Mouse (Mus musculus) neural tube, embryonic 11.5 days (tissue): ENCODE measurements around the gene Cmtr1. TPM values are rescaled to one million over a fixed set of nuclear protein-coding genes. Genes with fewer than 3 reads are reported as not detected.
"Not testable (repeated sequence)": the region's sequence is repeated elsewhere in the genome, so short reads cannot be mapped to it uniquely, and the experiment has no call there.

ENCODE experiments used
- ATAC-seq: fragments of 200-750 bp; cut with Nextera tagmentation; 2 replicates; pipeline ENCODE4 v1.8.0; 2017; ENCODE audit warnings: moderate number of reproducible peaks, mild to moderate bottlenecking, moderate TSS enrichment, moderate library complexity; ENCODE audit not compliant: insufficient read depth, low FRiP score, low TSS enrichment
- DNase-seq: peaks from one replicate; pipeline ENCODE4 v3.0.0-alpha.2; 2015; ENCODE audit warnings: low spot score
- H3K27ac ChIP-seq: fragments of 300-500 bp; sonication (generic); 2 replicates; pipeline ENCODE4 v1.5.1; 2014; ENCODE audit warnings: low read depth, mild to moderate bottlenecking, low read length
- H3K27me3 ChIP-seq: fragments of 300-500 bp; sonication (generic); 2 replicates; pipeline ENCODE4 v1.6.1; 2014; ENCODE audit warnings: mild to moderate bottlenecking, low read length, mixed read lengths; ENCODE audit not compliant: control insufficient read depth, insufficient read depth
- H3K36me3 ChIP-seq: fragments of 300-500 bp; sonication (generic); 2 replicates; pipeline ENCODE4 v1.6.1; 2014; ENCODE audit warnings: mild to moderate bottlenecking, low read length, moderate library complexity, mixed read lengths; ENCODE audit not compliant: control insufficient read depth, insufficient read depth
- H3K4me1 ChIP-seq: fragments of 300-500 bp; sonication (generic); 2 replicates; pipeline ENCODE4 v1.6.1; 2014; ENCODE audit warnings: low read length, mixed read lengths; ENCODE audit not compliant: control insufficient read depth, insufficient read depth
- H3K4me2 ChIP-seq: fragments of 300-500 bp; sonication (generic); 2 replicates; pipeline ENCODE4 v1.6.1; 2014; ENCODE audit warnings: low read depth, mild to moderate bottlenecking, moderate library complexity
- H3K4me3 ChIP-seq: fragments of 300-500 bp; sonication (generic); 2 replicates; pipeline ENCODE4 v1.5.1; 2014; ENCODE audit warnings: low read depth, low read length
- H3K9ac ChIP-seq: fragments of 300-500 bp; sonication (generic); 2 replicates; pipeline ENCODE4 v1.6.1; 2014; ENCODE audit warnings: mild to moderate bottlenecking, low read length
- H3K9me3 ChIP-seq: fragments of 300-500 bp; sonication (generic); 2 replicates; pipeline ENCODE4 v1.6.1; 2016; ENCODE audit warnings: low read length; ENCODE audit not compliant: control insufficient read depth
- WGBS: fragments of 180-500 bp; shearing (Covaris S2); extraction: QIAGEN DNeasy Blood & Tissue Kit; methylation state at CpG from one replicate; pipeline ENCODE4 v1.1.7; 2014; 5-methylcytosine and 5-hydroxymethylcytosine counted together
- polyA plus RNA-seq: library from polyadenylated mRNA; unstranded; fragments of >200 nt; fragmentation: Nextera tagmentation; extraction: Ambion mirVana; gene quantifications from 2 replicates; pipeline ENCODE4 v1.2.1, GENCODE M21; 2014

Gene Cmtr1
- polyA plus RNA-seq: 138 and 147 TPM in 2 replicates

DNA sequence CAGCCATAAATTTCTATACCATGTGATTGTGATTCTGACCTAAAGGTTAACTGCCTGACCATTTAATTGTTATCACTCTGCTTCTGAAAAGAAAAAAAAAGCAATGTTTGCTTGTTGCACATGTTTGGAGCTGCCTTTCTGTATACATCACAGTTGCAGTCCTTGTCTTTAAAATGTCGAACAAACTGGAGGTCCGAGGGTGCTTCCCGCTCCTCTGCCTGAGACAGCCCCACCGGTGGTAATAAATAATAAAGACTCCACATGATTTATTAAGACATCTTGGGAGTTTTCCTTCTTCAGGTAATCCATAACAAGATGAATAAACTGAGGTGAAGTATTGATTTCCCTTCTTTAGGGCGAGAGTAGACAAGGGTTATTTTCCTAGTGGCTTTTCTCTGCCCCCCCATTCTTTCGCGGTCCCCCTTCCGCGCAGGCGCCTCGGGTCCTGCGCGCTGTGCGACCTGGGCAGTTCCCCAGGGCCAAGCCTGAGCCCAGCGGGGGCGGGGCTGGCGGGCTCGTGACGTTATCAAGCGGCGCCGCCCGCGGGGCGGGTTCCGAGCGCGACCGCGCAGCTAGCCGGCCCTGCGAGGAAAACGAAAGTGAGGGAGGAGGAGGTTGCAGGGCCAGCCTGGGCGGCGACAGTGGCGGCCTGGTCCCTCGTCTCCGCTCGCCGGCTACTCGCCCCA is at the start of gene Cmtr1:
TSS of gene Cmtr1 (plus strand) at position 520 of the 686 bp plus-strand sequence.
- under 1% methylated on average over 41 of the region's 41 CpGs for WGBS
- DNase-seq (peak; percentile 97), ATAC-seq (peak; percentile 88)
- Histone ChIP-seq H3K27ac (peak within 1 kb of the TSS; percentile 92), H3K27me3 (no peaks in the 10 kb centered on the region), H3K9me3 (no peaks in the 10 kb centered on the region), H3K4me2 (peak within 1 kb of the TSS; percentile 93), H3K36me3 (peaks cover 2% of the 10 kb centered on the region; the same call in 1 of the 2 replicates), H3K9ac (peak within 1 kb of the TSS; percentile 92), H3K4me1 (peaks cover 6% of the 10 kb centered on the region), H3K4me3 (peak within 1 kb of the TSS; percentile 85)

- WGBS: 89% methylated on average over 5 of the region's 5 CpGs
- not testable (repeated sequence) for H3K27me3 ChIP-seq, ATAC-seq
These were observed 46.9 kb upstream of the Cmtr1 start for GRCm38 (mm10) chr17:29613453-29613852.

GRCm38 (mm10) chr17:29614115-29615023 is 46.0 kb upstream of the Cmtr1 start, which contains the start of the genes Rnf8 and Gm28043:
Gene Rnf8, plus strand, starts transcription at chr17:29614790.
Gene Gm28043, plus strand, starts transcription at chr17:29614876.
- no peaks in the 10 kb centered on the region for H3K27me3 ChIP-seq
- H3K9me3 ChIP-seq: no peaks in the 10 kb centered on the region
- peak within 1 kb of the TSS; percentile 94 for H3K27ac ChIP-seq
- WGBS: 1% methylated on average over 52 of the region's 52 CpGs
- H3K4me1 ChIP-seq: peaks cover 12% of the 10 kb centered on the region
- peak within 1 kb of the TSS; percentile 92 for H3K4me2 ChIP-seq
- ATAC-seq (peak; percentile 91), DNase-seq (peak; percentile 97)
- peak within 1 kb of the TSS; percentile 96 for H3K9ac ChIP-seq
- H3K4me3 ChIP-seq: peak within 1 kb of the TSS; percentile 96
- peaks cover under 1% of the 10 kb centered on the region for H3K36me3 ChIP-seq

More at GRCm38 (mm10) chr17:29613453-29613852, 46.9 kb upstream of the Cmtr1 start:
- H3K4me1 ChIP-seq: peaks cover 12% of the 10 kb centered on the region
- not testable (repeated sequence) for DNase-seq, H3K9me3 ChIP-seq, H3K9ac ChIP-seq, H3K4me3 ChIP-seq, H3K36me3 ChIP-seq, H3K4me2 ChIP-seq, H3K27ac ChIP-seq

DNA sequence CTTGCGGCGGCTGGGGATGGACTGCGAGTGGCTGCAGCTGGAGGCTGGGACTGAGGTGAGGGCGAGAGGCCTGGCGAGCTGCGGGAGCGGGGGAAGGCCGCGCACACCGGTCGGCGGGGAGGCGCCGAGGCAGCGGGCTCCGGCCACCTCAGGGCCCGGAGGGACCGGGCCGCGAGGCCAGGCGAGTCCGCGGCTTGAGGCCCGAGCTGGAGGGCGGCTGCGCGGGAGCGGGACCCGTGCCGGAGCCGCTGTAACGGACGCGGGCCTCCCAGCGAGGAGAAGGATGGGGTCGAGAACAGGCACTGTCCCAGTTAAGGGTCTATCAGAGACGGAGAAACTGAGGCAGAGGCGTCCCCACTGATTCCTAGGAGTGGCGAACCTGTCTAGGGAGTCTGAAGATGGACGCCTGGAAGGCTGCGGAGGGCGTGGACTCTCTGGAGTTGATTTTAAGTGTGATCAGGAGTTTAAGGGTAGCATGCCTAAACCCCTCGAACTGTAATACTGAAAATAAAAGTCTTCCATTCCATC is 45.3 kb upstream of the Cmtr1 start:
- Histone ChIP-seq H3K27ac (peak overlapping the region; percentile 94), H3K4me3 (peak overlapping the region; percentile 96), H3K4me2 (peak overlapping the region; percentile 92), H3K9me3 (no peaks in the 10 kb centered on the region), H3K27me3 (no peaks in the 10 kb centered on the region), H3K36me3 (peaks cover 3% of the 10 kb centered on the region), H3K9ac (peak overlapping the region; percentile 96), H3K4me1 (peaks cover 12% of the 10 kb centered on the region)
- WGBS: 0% methylated on average over 39 of the region's 43 CpGs
- no peak for DNase-seq
- ATAC-seq: peak; percentile 48

DNA sequence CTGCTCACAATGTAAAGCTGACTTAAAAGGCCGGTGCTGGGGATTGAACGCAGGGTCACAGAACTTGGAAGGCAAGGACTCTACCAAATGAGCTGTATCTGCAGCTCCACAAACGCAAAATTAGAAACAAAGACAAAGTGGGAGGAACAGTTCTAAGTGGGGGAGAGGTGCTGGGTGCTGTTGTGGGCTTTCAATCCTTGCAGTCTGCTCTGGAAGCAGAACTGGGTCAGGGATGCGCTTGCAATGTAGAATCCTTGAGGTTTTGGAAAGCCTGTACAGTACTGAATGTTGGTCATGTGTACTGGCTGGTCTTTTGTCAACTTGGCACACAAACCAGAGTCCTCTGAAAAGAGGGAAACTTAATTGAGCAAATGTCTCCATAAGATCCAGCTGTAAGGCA is 44.8 kb upstream of the Cmtr1 start:
- WGBS: 16% methylated on average over 4 of the region's 4 CpGs
- Histone ChIP-seq H3K27ac (no peak overlapping the region), H3K4me2 (peak overlapping the region; percentile 92), H3K27me3 (no peaks in the 10 kb centered on the region), H3K9me3 (no peaks in the 10 kb centered on the region), H3K4me3 (peak overlapping the region; percentile 96), H3K4me1 (peaks cover 12% of the 10 kb centered on the region), H3K36me3 (peaks cover 3% of the 10 kb centered on the region), H3K9ac (peak overlapping the region; percentile 96)
- no peak for ATAC-seq
- DNase-seq: no peak

DNA sequence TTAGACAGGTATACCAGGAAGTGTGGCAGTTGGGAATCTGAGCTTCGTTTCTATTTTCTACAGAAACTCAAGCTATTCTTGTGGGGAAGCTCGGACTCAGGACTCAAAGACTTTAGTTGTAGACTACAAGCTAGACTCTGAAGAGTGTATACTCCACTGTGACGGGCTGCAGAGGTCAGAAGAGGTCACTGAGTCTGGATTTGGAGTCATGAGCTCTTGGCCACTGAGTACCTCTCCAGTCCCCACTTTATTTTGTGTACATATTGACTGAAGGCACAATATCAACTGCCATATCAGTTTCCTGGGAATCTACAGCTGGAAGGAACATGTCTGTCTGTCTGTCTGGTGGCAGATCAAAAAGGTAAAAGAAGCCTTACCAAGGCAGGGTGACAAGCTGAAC is 41.2 kb upstream of the Cmtr1 start:
- ATAC-seq: no peak
- no peak for DNase-seq
- H3K4me3 ChIP-seq: no peak overlapping the region
- H3K4me1 ChIP-seq: peaks cover 12% of the 10 kb centered on the region
- H3K27me3 ChIP-seq: no peaks in the 10 kb centered on the region
- H3K4me2 ChIP-seq: no peak overlapping the region
- WGBS: 90% methylated on average over 3 of the region's 3 CpGs
- H3K27ac ChIP-seq: no peak overlapping the region
- peaks cover 8% of the 10 kb centered on the region for H3K36me3 ChIP-seq
- no peaks in the 10 kb centered on the region for H3K9me3 ChIP-seq
- H3K9ac ChIP-seq: no peak overlapping the region

DNA sequence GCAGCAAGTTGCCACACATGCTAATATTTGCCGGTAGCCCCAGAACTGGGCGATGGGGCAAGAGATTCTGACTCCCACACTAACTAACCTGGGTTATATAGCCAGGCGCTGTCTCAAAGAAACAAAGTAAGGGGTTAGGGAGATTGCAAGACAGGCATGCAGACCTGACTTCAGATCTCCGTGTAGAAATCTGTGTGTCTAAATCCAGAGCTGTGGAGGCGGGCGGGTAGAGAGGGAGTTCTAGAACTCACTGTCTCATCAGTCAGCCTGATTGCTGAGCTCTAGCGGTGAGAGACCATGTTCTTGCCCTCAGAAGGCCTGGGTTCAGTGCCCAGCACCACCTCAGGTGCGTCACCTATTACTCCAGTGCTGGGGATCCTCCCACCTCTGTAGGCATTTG is 36.9 kb upstream of the Cmtr1 start:
- Histone ChIP-seq H3K4me3 (no peak overlapping the region), H3K9ac (no peak overlapping the region), H3K4me1 (no peaks in the 10 kb centered on the region), H3K9me3 (no peaks in the 10 kb centered on the region), H3K27me3 (no peaks in the 10 kb centered on the region), H3K27ac (no peak overlapping the region), H3K36me3 (peaks cover 23% of the 10 kb centered on the region), H3K4me2 (no peak overlapping the region)
- WGBS: 96% methylated on average over 8 of the region's 8 CpGs
- DNase-seq (no peak), ATAC-seq (no peak)

DNA sequence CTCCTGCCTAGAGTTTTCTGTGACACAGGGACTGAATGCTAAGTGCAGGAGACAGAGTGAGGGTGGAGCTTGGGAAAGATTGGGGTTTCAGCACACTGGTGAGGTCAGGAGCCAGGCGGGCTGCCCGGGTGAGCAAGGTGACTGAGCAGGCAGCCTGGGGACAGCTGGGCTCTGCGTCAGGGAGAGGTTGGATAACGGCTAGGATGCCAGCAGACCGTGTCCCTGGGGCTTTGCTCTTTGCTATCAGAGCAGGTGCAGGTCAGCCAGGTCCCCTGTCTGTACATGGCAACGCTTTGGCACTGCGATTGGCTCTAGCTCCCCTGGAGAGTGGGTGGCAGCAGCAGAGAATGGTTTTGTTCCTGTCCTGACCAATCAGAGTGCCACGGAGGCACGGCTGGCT is 33.1 kb upstream of the Cmtr1 start:
- no peak overlapping the region for H3K4me3 ChIP-seq
- no peak for DNase-seq
- H3K9ac ChIP-seq: no peak overlapping the region
- no peak for ATAC-seq
- H3K9me3 ChIP-seq: no peaks in the 10 kb centered on the region
- 90% methylated on average over 9 of the region's 9 CpGs for WGBS
- no peaks in the 10 kb centered on the region for H3K4me1 ChIP-seq
- H3K4me2 ChIP-seq: no peak overlapping the region
- no peak overlapping the region for H3K27ac ChIP-seq
- peaks cover 32% of the 10 kb centered on the region for H3K36me3 ChIP-seq
- no peaks in the 10 kb centered on the region for H3K27me3 ChIP-seq
